Mouse (Mus musculus) gonadal fat pad, adult 2 months (tissue): Measurements from ENCODE around the gene Olfr23. TPM values are rescaled to one million over a fixed set of nuclear protein-coding genes. Genes with fewer than 3 reads are reported as not detected.
"Not testable (repeated sequence)": the region's sequence is repeated elsewhere in the genome, so short reads cannot be mapped to it uniquely, and the experiment has no call there.

Experiments
- DNase-seq: peaks from one replicate; pipeline ENCODE4 v3.0.0-alpha.2; 2012; ENCODE audit warnings: low read depth
- polyA plus RNA-seq: library from polyadenylated mRNA; depleted of rRNA; stranded (reverse); fragments of >200 nt; gene quantifications from 2 replicates; pipeline ENCODE4 v1.2.3, GENCODE M21; 2012; rRNA removed

Olfr23 gene
- polyA plus RNA-seq, result not detected in 2 replicates

DNA sequence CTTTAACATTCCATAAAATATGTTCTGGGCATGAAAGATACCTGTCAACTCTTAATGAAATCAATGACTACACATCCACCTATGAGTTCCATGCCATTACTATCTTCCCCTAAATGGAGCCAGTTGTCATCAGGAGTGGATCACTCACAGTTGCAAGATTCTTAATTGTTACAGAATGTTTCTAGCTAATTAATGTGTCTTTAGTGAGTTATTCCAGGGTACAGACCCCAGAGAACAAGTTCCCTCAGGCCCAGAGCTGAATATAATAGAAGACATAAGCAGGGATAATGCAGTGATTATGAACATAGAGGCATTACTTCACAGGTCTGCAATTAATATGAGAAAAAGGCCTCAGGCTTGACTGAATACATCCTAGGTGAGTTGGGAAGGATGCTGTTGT lies at the start of gene Olfr23:
TSS of gene Olfr23 (plus strand) at position 301 of the 400 bp plus-strand sequence.
- DNase-seq, result no peak

DNA sequence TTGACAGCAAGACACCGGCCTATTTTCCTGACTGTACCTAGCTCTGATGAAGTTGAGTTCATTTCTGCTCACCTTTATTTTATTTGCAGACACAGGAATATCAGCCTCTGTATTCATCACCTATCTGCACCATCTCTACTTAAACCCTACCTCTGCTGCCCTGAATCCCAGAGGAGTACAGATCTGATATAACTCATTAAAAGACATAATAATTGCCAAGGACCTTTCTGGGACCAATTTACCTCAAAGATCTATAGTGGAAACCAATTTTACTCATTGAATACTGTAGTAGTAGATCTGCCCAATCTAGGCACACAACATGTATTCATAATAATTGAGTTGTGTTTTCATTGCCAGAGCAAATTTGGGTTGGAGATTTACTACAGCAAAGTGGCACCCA lies 45.8 kb upstream of the Olfr23 start, which contains the start of gene Olfr394:
TSS of gene Olfr394 (minus strand) at position 101 of the 400 bp plus-strand sequence.
- DNase-seq, result no peak

DNA sequence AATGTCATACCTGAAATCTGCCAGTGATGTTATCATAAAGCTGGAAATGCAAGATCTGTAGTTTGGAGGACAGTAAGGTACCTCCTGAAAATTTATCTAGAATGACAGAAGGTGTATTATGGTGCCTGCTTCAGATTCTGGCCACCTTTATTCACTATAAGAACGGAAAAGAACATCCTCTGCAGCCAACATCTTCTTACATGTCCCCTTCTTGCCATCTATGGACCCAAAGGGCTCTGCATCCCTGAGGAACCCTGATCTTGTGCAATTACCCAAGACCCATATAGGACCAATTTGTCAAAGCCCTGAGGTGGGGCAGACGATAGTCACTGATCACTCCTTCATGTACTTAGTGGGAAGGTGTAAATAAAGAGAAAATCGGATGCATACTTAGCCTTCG lies 27.3 kb upstream of the Olfr23 start, which contains the start of gene Olfr395:
TSS of gene Olfr395 (minus strand) at position 101 of the 400 bp plus-strand sequence.
- not testable (repeated sequence) for DNase-seq

DNA sequence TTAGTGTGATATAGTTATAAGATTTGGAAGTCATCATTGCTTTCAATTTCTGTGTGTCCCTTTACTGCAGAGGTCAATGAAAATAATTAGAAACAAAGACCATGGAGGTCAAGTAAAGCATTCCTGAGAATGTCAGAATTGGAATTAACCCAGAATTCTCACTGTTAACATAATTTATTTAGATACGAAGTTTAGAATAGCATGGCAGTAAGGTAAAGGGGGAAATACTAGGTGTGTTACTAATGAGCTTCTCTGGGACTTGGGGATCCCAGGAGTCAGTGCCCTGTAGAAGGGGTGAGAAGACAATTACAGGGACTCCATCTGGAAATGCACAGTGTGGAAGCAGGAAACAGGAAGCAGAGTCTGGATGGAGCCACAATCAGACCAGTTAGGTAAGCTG lies 24.0 kb downstream of the Olfr23 start, which contains the start of gene Olfr397:
TSS of gene Olfr397 (plus strand) at position 301 of the 400 bp plus-strand sequence.
- DNase-seq, result no peak

DNA sequence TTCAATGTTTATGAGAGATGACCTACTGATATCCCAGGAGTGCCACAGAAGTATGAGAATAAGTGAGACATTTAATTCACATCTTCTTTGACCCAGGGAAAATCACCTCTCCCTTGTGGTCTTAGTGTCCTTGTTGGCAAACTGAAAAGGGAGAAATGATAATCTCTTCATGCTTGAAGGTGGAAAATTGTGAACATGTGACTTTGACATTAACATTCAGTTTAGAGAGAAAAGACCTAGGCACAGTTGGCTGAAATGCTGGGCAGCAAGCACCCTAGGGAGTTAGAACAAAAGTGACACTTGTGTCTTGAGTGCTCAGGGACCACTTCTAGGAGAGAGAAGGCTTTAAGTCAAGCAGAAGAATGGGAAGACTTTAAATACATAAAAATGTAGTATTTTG lies 53.8 kb downstream of the Olfr23 start, which contains the start of gene Olfr398:
TSS of gene Olfr398 (minus strand) at position 101 of the 400 bp plus-strand sequence.
- DNase-seq, result no peak

Other genes starting within 250 kb of the Olfr23 start
- not detected in 2 replicates for gene Zfp735, start 247.9 kb upstream of the Olfr23 start, polyA plus RNA-seq
- gene Olfr389, start 156.0 kb upstream of the Olfr23 start, polyA plus RNA-seq, result not detected in 2 replicates
- not detected in 2 replicates for gene Olfr390, start 153.7 kb upstream of the Olfr23 start, polyA plus RNA-seq
- gene Olfr391-ps, start 133.6 kb upstream of the Olfr23 start, polyA plus RNA-seq, result not detected in 2 replicates
- not detected in 2 replicates for gene Olfr392, start 119.6 kb upstream of the Olfr23 start, polyA plus RNA-seq
- not detected in 2 replicates for gene Olfr393, start 85.2 kb upstream of the Olfr23 start, polyA plus RNA-seq
- gene Olfr394, start 45.9 kb upstream of the Olfr23 start, polyA plus RNA-seq, result not detected in 2 replicates
- not detected in 2 replicates for gene Olfr395, start 27.4 kb upstream of the Olfr23 start, polyA plus RNA-seq
- gene Olfr397, start 24.1 kb downstream of the Olfr23 start, polyA plus RNA-seq, result not detected in 2 replicates
- gene Olfr398, start 53.7 kb downstream of the Olfr23 start, polyA plus RNA-seq, result not detected in 2 replicates
- not detected in 2 replicates for gene Olfr139, start 119.9 kb downstream of the Olfr23 start, polyA plus RNA-seq
- gene Olfr399, start 119.9 kb downstream of the Olfr23 start, polyA plus RNA-seq, result not detected in 2 replicates
- not detected in 2 replicates for gene Zfp616, start 133.3 kb downstream of the Olfr23 start, polyA plus RNA-seq
- not detected in 2 replicates for gene Olfr401, start 177.0 kb downstream of the Olfr23 start, polyA plus RNA-seq
- not detected in 2 replicates for gene Olfr402, start 216.9 kb downstream of the Olfr23 start, polyA plus RNA-seq
- not detected in 2 replicates for gene Olfr403, start 249.6 kb downstream of the Olfr23 start, polyA plus RNA-seq